Mouse (Mus musculus) ES-CJ7 (cell line): ENCODE data around the gene Gm17584.
"Not testable (repeated sequence)": the region's sequence is repeated elsewhere in the genome, so short reads cannot be mapped to it uniquely, and the experiment has no call there.

Experiments used
- DNase-seq: peaks from one replicate; pipeline ENCODE4 v3.0.0; 2011; ENCODE audit warnings: low read depth, low spot score

Gene Gm17584

GRCm38 (mm10) chrX:124500263-124500662, at the start of gene Gm17584:
TSS of gene Gm17584 (plus strand) at chrX:124500563.
- DNase-seq: not testable (repeated sequence)
